Mouse (Mus musculus) heart, adult 2 months (tissue): ENCODE results near the gene Abcc9. TPM values are rescaled to one million over a fixed set of nuclear protein-coding genes. Genes with fewer than 3 reads are reported as not detected.
A peak's percentile ranks its signal among the peaks of the same experiment; 100 is the strongest.

Experiments used
- DNase-seq, 2 experiments: peaks; one replicate each; pipeline ENCODE4 v3.0.0; 2021
- H3K27ac ChIP-seq: fragments of 200-600 bp; 2 replicates; pipeline ENCODE4 v1.8.1; 2022
- H3K27me3 ChIP-seq: fragments of 200-500 bp; 2 replicates; pipeline ENCODE4 v1.6.1; 2012; ENCODE audit warnings: mild to moderate bottlenecking, low read length, inconsistent platforms, mixed read lengths; ENCODE audit not compliant: control insufficient read depth, insufficient read depth
- H3K36me3 ChIP-seq: fragments of 200-500 bp; 2 replicates; pipeline ENCODE4 v1.6.1; 2012; ENCODE audit warnings: low read length, inconsistent platforms; ENCODE audit not compliant: control insufficient read depth, insufficient read depth
- H3K4me1 ChIP-seq: fragments of 200-500 bp; 2 replicates; pipeline ENCODE4 v1.6.1; 2011; ENCODE audit warnings: low read length; ENCODE audit not compliant: control insufficient read depth, insufficient read depth
- H3K4me3 ChIP-seq: fragments of 200-600 bp; 2 replicates; pipeline ENCODE4 v1.8.1; 2022
- H3K79me2 ChIP-seq: fragments of 200-500 bp; replicated peaks from 2 replicates; pipeline ENCODE4 v1.6.1; 2012; ENCODE audit warnings: mild to moderate bottlenecking, inconsistent platforms, low read length, moderate library complexity, mixed read lengths; ENCODE audit not compliant: control insufficient read depth, insufficient read depth
- H3K9ac ChIP-seq: fragments of 200-500 bp; 2 replicates; pipeline ENCODE4 v1.6.1; 2012; ENCODE audit warnings: low read depth, mild to moderate bottlenecking, control low read depth, inconsistent platforms, low read length, mixed read lengths
- CTCF ChIP-seq: fragments of 200-600 bp; IDR thresholded peaks from 2 replicates; pipeline ENCODE4 v1.8.1; 2022; ENCODE audit warnings: antibody characterized with exemption, mild to moderate bottlenecking, moderate library complexity
- EP300 ChIP-seq: fragments of 200-500 bp; IDR thresholded peaks from 2 replicates; pipeline ENCODE4 v1.6.1; 2011; ENCODE audit warnings: low read depth, low read length, control low read depth; ENCODE audit not compliant: insufficient read depth
- POLR2A ChIP-seq: fragments of 200-500 bp; IDR thresholded peaks from 2 replicates; pipeline ENCODE4 v1.6.1; 2011; ENCODE audit warnings: mild to moderate bottlenecking, low read depth, low read length, control low read depth; ENCODE audit not compliant: insufficient read depth
- WGBS: fragments of 180-500 bp; shearing (Covaris S2); methylation state at CpG from one replicate; pipeline ENCODE4 v1.1.7; 2018; 5-methylcytosine and 5-hydroxymethylcytosine counted together
- intact Hi-C: fragments of 180-260 bp; cut with DNase I; formaldehyde crosslinking; loops from one replicate; pipeline ENCODE4 v1.15.1; 2025
- polyA plus RNA-seq: library from polyadenylated mRNA; depleted of rRNA; stranded (reverse); fragments of >200 nt; gene quantifications from 2 replicates; pipeline ENCODE4 v1.2.3, GENCODE M21; 2012
- total RNA-seq, 2 experiments: library from RNA; stranded (reverse); gene quantifications; 2 replicates each; pipeline ENCODE4 v1.2.3; 2021

The Abcc9 gene
- total and polyA plus RNA-seq, 3 experiments = 57.8 to 235 (median 227) TPM

DNA sequence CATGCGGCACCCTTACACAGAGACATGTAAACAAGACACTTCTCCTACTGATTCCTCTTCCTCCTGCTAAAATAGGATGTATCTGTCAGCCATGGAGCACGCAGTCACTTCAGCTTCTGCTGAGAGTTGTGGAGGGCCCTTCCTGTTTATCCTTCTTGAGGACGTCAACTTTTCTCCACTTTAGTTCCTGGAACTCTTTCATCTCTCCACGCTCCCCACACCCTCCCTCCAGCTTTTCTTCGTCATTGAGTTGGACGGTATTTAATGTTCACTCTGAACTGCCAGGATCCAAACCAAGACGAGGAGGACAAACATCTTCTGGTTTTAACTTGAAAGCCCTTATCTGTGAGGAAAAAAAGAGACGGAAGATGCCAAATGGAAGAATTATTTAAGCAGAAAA lies 12.9 kb upstream of the Abcc9 start:
- peak in 1 of 2 experiments; percentile 32 for DNase-seq

DNA sequence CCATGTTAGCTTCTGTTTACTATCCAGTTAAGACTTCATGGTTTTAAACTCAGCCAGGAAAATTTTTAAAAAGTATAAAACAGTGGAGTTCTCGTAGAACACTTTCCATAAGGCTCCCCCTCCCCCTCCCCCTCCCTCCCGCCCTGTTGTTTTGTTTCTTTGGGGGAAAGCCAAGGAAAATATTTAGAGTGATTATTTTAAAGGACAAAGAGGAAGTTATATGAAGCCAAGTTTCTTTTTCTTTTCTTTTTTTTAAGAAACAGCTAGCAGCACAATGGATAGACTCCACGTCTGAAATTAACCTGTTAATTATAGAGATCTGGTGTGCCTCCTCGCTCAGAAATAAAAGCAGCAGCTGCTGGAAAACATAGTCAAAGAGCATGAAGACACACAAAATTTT lies 9.0 kb upstream of the Abcc9 start:
- peaks cover 5% of the 10 kb centered on the region for H3K4me1 ChIP-seq
- no peaks in the 10 kb centered on the region for H3K27me3 ChIP-seq
- H3K9ac ChIP-seq = no peak overlapping the region
- H3K36me3 ChIP-seq = no peaks in the 10 kb centered on the region
- no peak for DNase-seq
- no peak overlapping the region for H3K4me3 ChIP-seq
- TF ChIP-seq POLR2A (no peak), CTCF (no peak), EP300 (no peak)
- H3K79me2 ChIP-seq = no peaks in the 10 kb centered on the region
- H3K27ac ChIP-seq = peak overlapping the region; percentile 55
- 26% methylated on average over 4 of the region's 4 CpGs for WGBS
- intact Hi-C loops = no loop called here

More for the DNA sequence above, 12.9 kb upstream of the Abcc9 start:
- WGBS = 61% methylated on average over 8 of the region's 8 CpGs
- Histone ChIP-seq H3K27me3 (no peaks in the 10 kb centered on the region), H3K36me3 (no peaks in the 10 kb centered on the region), H3K4me3 (no peak overlapping the region), H3K79me2 (no peaks in the 10 kb centered on the region), H3K9ac (no peak overlapping the region), H3K4me1 (peaks cover 2% of the 10 kb centered on the region; the same call in 1 of the 2 replicates), H3K27ac (peak overlapping the region; percentile 32)
- intact Hi-C loops = no loop called here
- TF ChIP-seq CTCF (no peak), POLR2A (no peak), EP300 (no peak)

DNA sequence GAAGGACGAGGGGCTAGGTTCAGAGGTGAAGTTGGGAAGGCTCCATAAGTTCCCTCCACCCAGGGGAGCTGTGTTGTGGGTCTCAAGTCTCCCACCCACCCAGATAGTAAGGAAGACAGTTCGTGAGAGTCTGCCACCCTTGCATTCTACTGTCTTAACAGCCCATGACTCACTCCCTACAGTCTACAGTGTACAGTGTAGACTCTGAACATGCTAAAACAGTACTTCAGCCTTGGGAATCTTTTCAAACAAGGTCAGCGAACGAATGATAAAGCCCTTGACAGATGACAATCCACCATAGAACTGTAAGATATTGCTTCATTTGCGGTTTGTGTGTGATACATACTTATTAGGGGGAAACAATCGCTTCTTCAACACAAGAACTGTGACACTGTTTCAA lies 8.6 kb upstream of the Abcc9 start:
- Histone ChIP-seq H3K4me1 (peaks cover 5% of the 10 kb centered on the region), H3K9ac (no peak overlapping the region), H3K36me3 (no peaks in the 10 kb centered on the region), H3K79me2 (no peaks in the 10 kb centered on the region), H3K27ac (peak overlapping the region; percentile 49), H3K4me3 (no peak overlapping the region), H3K27me3 (no peaks in the 10 kb centered on the region)
- TF ChIP-seq EP300 (no peak), POLR2A (no peak), CTCF (no peak)
- no peak for DNase-seq
- intact Hi-C loops = no loop called here
- WGBS = 52% methylated on average over 6 of the region's 6 CpGs

DNA sequence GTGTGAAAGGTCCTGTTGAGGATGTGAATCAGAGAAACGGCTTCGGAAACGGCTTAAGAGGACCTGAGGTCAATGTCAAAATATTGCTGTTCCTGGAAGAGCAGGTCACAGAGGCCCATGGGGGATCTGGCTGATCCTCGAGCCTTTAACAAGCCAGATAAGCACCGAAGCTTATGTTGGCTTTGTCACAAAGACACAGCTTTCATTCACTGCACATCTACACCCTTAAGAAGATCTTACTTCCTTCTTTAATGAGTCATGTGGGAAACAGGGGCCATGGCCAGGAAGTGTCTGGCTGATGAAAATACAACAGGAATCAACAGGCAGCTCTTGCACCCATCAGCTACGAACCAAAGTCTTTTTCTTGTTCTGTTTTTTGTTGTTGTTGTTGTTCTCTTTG lies 6.3 kb upstream of the Abcc9 start:
- no peak overlapping the region for H3K9ac ChIP-seq
- TF ChIP-seq POLR2A (no peak), EP300 (no peak), CTCF (no peak)
- peak overlapping the region; percentile 52 for H3K27ac ChIP-seq
- H3K27me3 ChIP-seq = no peaks in the 10 kb centered on the region
- no peaks in the 10 kb centered on the region for H3K36me3 ChIP-seq
- intact Hi-C loops = no loop called here
- no peaks in the 10 kb centered on the region for H3K79me2 ChIP-seq
- H3K4me1 ChIP-seq = peaks cover 5% of the 10 kb centered on the region
- DNase-seq = peak in 1 of 2 experiments; percentile 15
- no peak overlapping the region for H3K4me3 ChIP-seq
- WGBS = 34% methylated on average over 6 of the region's 6 CpGs

DNA sequence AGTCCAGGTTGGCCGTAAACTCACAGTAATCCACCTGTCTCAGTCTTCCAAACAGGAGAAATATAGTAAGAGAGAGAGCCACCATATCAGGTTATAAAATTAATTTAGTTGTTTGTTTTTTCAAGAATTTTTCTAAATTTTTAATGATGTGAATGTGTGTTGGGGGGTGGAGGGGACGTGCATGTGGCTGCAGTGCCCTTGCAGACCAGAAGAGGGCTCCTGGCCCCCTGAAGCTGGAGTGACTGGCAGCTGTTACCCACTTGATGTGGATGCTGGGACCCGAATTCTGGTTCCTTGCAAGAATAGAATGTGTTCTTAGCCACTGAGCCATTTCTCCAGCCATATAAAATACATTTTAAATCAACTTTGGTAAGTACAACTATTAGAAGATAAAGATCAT lies 4.6 kb upstream of the Abcc9 start:
- Histone ChIP-seq H3K27me3 (no peaks in the 10 kb centered on the region), H3K9ac (no peak overlapping the region), H3K4me3 (no peak overlapping the region), H3K36me3 (no peaks in the 10 kb centered on the region), H3K27ac (no peak overlapping the region), H3K79me2 (no peaks in the 10 kb centered on the region), H3K4me1 (peaks cover 5% of the 10 kb centered on the region)
- WGBS = 95% methylated on average over 3 of the region's 3 CpGs
- no peak for DNase-seq
- intact Hi-C loops = no loop called here
- peak; percentile 58 for TF ChIP-seq CTCF
- TF ChIP-seq EP300 = no peak
- TF ChIP-seq POLR2A = no peak

DNA sequence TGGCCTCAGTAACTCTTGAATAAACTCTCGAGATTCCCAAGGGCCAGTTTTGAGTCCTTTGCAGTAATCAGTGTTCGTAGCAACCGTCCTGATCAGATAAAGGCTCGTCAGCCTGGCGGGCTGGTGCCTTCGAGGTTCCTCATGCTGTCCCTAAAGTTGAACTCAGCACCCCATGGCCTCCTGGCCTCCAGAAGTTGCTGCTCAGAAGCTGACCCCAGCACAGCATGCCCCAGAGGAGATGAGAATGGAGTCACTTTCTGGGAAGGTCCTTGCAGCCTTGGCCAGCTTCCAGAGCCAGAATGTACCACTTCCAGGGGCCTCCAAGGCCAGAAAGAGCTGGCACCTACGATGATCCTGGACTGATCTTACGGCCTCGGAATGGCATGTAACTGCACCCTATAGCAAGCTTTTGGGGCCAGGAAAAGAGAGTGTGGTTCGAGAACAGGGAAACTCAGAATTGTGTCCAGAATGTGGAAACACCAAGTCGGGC lies 1.4 kb upstream of the Abcc9 start:
- intact Hi-C loops = loop anchor here (5.0 kb wide), 1 partner anchor 36 kb away; no protein-coding TSS in a partner anchor
- no peak for DNase-seq

More for the DNA sequence above, 1.4 kb upstream of the Abcc9 start:
- TF ChIP-seq CTCF (no peak), POLR2A (no peak), EP300 (no peak)
- no peak overlapping the region for H3K4me3 ChIP-seq
- H3K4me1 ChIP-seq = peaks cover 3% of the 10 kb centered on the region
- H3K9ac ChIP-seq = no peak overlapping the region
- WGBS = 62% methylated on average over 11 of the region's 11 CpGs
- H3K79me2 ChIP-seq = no peaks in the 10 kb centered on the region
- no peak overlapping the region; the same call in none of the 2 replicates for H3K27ac ChIP-seq
- peaks cover 2% of the 10 kb centered on the region; the same call in 1 of the 2 replicates for H3K36me3 ChIP-seq
- no peaks in the 10 kb centered on the region for H3K27me3 ChIP-seq
